In the genomic region with DNA sequence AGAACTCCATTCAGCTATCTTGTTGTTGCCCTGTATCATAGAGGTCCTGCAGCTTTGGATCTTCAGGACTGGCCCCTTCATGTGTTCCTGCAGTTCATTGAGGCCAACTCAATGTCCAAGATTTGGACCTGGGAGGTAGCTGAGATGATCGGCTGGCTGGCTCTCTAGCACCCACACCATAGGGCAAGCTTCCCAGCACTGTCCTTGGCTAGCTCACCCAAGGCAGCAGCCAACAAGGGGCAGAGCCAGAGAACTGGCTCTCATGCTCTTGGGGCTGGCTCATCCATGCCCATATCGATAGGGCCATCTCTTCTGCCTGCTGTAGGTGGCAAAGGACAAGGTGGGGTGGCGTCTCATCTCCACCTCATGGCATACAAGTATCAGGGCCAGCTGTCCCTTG, we compare ENCODE assay signal across 16 mouse cellular contexts. TPM values are rescaled to one million over a fixed set of nuclear protein-coding genes. Genes with fewer than 3 reads are reported as not detected.
DNase-seq lines count a peak whose midpoint lies in the region; ATAC-seq and TF ChIP-seq lines count a peak whose summit lies in the region.
"Had no signal": no experiment of that assay in that cellular context is flagged by ENCODE, and none has a peak within 500 bp of the region (broad histone marks: within the 10 kb centered on the region; RNA-seq: fewer than 3 reads in every experiment).

No protein-coding gene starts in this region.

- intact Hi-C loops in heart, adult 2 months (cut with DNase I), result no loop called here

- WGBS in heart, adult 2 months, result 52% methylated on average over 3 of the region's 3 CpGs
- WGBS in heart, embryonic 11.5 days (ENCODE audit: insufficient replicate concordance), result 95% methylated on average over 3 of the region's 3 CpGs
- 16% methylated on average over 3 of the region's 3 CpGs for WGBS in cerebellum, adult 2 months
- 83% methylated on average over 3 of the region's 3 CpGs for WGBS in forebrain, postnatal 0 days

- DNase-seq in adrenal gland, adult 2 months, result peak; percentile 70
- DNase-seq in adrenal gland, postnatal 4 days (ENCODE audit: low spot score in 2 of 2), result no peak
- peak; percentile 30 to 59 for DNase-seq in heart, adult 2 months
- DNase-seq in cerebellum, adult 2 months, result peak; percentile 40 to 56
- peak; percentile 14 for DNase-seq in gastrocnemius, postnatal 10 days
- no peak for DNase-seq in forebrain, postnatal 0 days
- DNase-seq in thymus, postnatal 36 days, result no peak
- DNase-seq: kidney, postnatal 10 days; left cerebral cortex, postnatal 4 days; thymus, postnatal 25 days had no signal

- H3K9ac ChIP-seq in heart, adult 2 months (ENCODE audit: low read depth, low read length), result no peak overlapping the region
- H3K9ac ChIP-seq in heart, embryonic 11.5 days (ENCODE audit: low read depth, low read length), result no peak overlapping the region
- H3K9ac ChIP-seq in forebrain, postnatal 0 days, result no peak overlapping the region
- H3K9ac ChIP-seq: forebrain, embryonic 13.5 days; hindbrain, embryonic 13.5 days had no signal

- no peak for TF ChIP-seq EP300 in heart, adult 2 months (IDR thresholded peaks at IDR 0.05; ENCODE audit: insufficient read depth, low read depth, low read length)

- no peak for TF ChIP-seq CTCF in heart, adult 2 months (IDR thresholded peaks at IDR 0.05)
- TF ChIP-seq CTCF in cerebellum, adult 2 months (IDR thresholded peaks at IDR 0.05; ENCODE audit: borderline replicate concordance, insufficient read depth, low read depth, low read length), result no peak
- TF ChIP-seq CTCF in forebrain, postnatal 0 days (IDR thresholded peaks at IDR 0.05; ENCODE audit: low read depth), result no peak

- H3K27ac ChIP-seq in heart, adult 2 months, result no peak overlapping the region
- no peak overlapping the region for H3K27ac ChIP-seq in heart, embryonic 11.5 days (ENCODE audit: low read depth, low read length)
- no peak overlapping the region for H3K27ac ChIP-seq in cerebellum, adult 2 months (ENCODE audit: insufficient read depth, low read length)
- H3K27ac ChIP-seq in forebrain, postnatal 0 days (ENCODE audit: low read depth, low read length), result no peak overlapping the region
- H3K27ac ChIP-seq: forebrain, embryonic 13.5 days; hindbrain, embryonic 13.5 days had no signal

- no peaks in the 10 kb centered on the region for H3K4me1 ChIP-seq in heart, adult 2 months (ENCODE audit: control insufficient read depth, insufficient read depth, low read length)
- H3K4me1 ChIP-seq in heart, embryonic 11.5 days (ENCODE audit: control insufficient read depth, insufficient read depth, low read length), result no peaks in the 10 kb centered on the region
- no peaks in the 10 kb centered on the region for H3K4me1 ChIP-seq in cerebellum, adult 2 months (ENCODE audit: control insufficient read depth, insufficient read depth, low read length)
- no peaks in the 10 kb centered on the region for H3K4me1 ChIP-seq in forebrain, postnatal 0 days (ENCODE audit: insufficient read depth)
- H3K4me1 ChIP-seq: forebrain, embryonic 13.5 days; hindbrain, embryonic 13.5 days had no signal

- H3K4me2 ChIP-seq in heart, embryonic 11.5 days, result no peak overlapping the region
- H3K4me2 ChIP-seq in forebrain, postnatal 0 days (ENCODE audit: low read depth), result no peak overlapping the region
- H3K4me2 ChIP-seq: forebrain, embryonic 13.5 days; hindbrain, embryonic 13.5 days; midbrain, embryonic 11.5 days had no signal

- no peak for TF ChIP-seq POLR2A in heart, adult 2 months (IDR thresholded peaks at IDR 0.05; ENCODE audit: insufficient read depth, low read depth, low read length)
- TF ChIP-seq POLR2A in cerebellum, adult 2 months (IDR thresholded peaks at IDR 0.05; ENCODE audit: borderline replicate concordance, insufficient read depth, low read length), result no peak

- ATAC-seq in heart, embryonic 11.5 days (replicated peaks; ENCODE audit: insufficient number of reproducible peaks, low FRiP score, low TSS enrichment), result no peak
- no peak for ATAC-seq in forebrain, postnatal 0 days
- ATAC-seq: forebrain, embryonic 13.5 days; intestine, embryonic 16.5 days; Patski had no signal

- no peaks in the 10 kb centered on the region for H3K27me3 ChIP-seq in heart, adult 2 months (ENCODE audit: control insufficient read depth, insufficient read depth, low read length)
- H3K27me3 ChIP-seq in heart, embryonic 11.5 days (ENCODE audit: control insufficient read depth, insufficient read depth, low read length), result no peaks in the 10 kb centered on the region
- no peaks in the 10 kb centered on the region for H3K27me3 ChIP-seq in cerebellum, adult 2 months (ENCODE audit: control insufficient read depth, insufficient read depth, low read length)
- H3K27me3 ChIP-seq in forebrain, postnatal 0 days (ENCODE audit: insufficient read depth, low read length), result no peaks in the 10 kb centered on the region
- H3K27me3 ChIP-seq: forebrain, embryonic 13.5 days; hindbrain, embryonic 13.5 days; Patski had no signal

- no peaks in the 10 kb centered on the region for H3K79me2 ChIP-seq in heart, adult 2 months (replicated peaks; ENCODE audit: control insufficient read depth, insufficient read depth, low read length)

- peaks cover 4% of the 10 kb centered on the region; the same call in 1 of the 2 replicates for H3K36me3 ChIP-seq in heart, adult 2 months (ENCODE audit: control insufficient read depth, insufficient read depth, low read length)
- peaks cover 7% of the 10 kb centered on the region for H3K36me3 ChIP-seq in heart, embryonic 11.5 days (ENCODE audit: control insufficient read depth, insufficient read depth, low read length)
- peaks cover 34% of the 10 kb centered on the region for H3K36me3 ChIP-seq in forebrain, postnatal 0 days (ENCODE audit: insufficient read depth)

- H3K4me3 ChIP-seq in heart, adult 2 months, result no peak overlapping the region
- H3K4me3 ChIP-seq in heart, embryonic 11.5 days (ENCODE audit: low read depth, low read length), result no peak overlapping the region
- H3K4me3 ChIP-seq in cerebellum, adult 2 months (replicated peaks; ENCODE audit: insufficient read depth, low read depth, low read length), result no peak overlapping the region
- H3K4me3 ChIP-seq in forebrain, postnatal 0 days (ENCODE audit: low read depth, low read length), result no peak overlapping the region
- H3K4me3 ChIP-seq: forebrain, embryonic 13.5 days; hindbrain, embryonic 13.5 days had no signal

- no peaks in the 10 kb centered on the region for H3K9me3 ChIP-seq in heart, embryonic 11.5 days (replicated peaks; ENCODE audit: control insufficient read depth, low read length)
- H3K9me3 ChIP-seq in forebrain, postnatal 0 days (ENCODE audit: low read length), result no peaks in the 10 kb centered on the region
- H3K9me3 ChIP-seq: forebrain, embryonic 13.5 days; hindbrain, embryonic 13.5 days had no signal

RNA-seq across cellular contexts. Expression of gene Rps6, which starts 11.8 kb away (rescaled TPM):
- total RNA-seq in adrenal gland, adult 2 months (2021), result 1,000 to 10,000 TPM in 1 of 2 experiments, 100 to 1,000 TPM in 1; 898 to 1,005 TPM
- polyA plus RNA-seq in adrenal gland, adult 2 months (2012; rRNA removed), result 132 and 140 TPM in 2 replicates
- 1,000 to 10,000 TPM; 1,162 to 1,195 TPM for total RNA-seq in adrenal gland, postnatal 4 days (2021)
- total RNA-seq in heart, adult 2 months (2021), result 100 to 1,000 TPM; 491 to 601 TPM
- 325 and 404 TPM in 2 replicates for polyA plus RNA-seq in heart, adult 2 months (2012; rRNA removed)
- polyA plus RNA-seq in heart, embryonic 11.5 days (2014; fragmentation: Nextera tagmentation; extraction: Ambion mirVana), result 577 and 587 TPM in 2 replicates
- 691 and 755 TPM in 2 replicates for polyA plus RNA-seq in cerebellum, adult 2 months (2012; rRNA removed)
- 100 to 1,000 TPM; 634 to 653 TPM for total RNA-seq in gastrocnemius, postnatal 10 days (2021)
- 1,164 and 1,444 TPM in 2 replicates for total RNA-seq in forebrain, postnatal 0 days (2014; rRNA removed)
- 342 and 386 TPM in 2 replicates for polyA plus RNA-seq in forebrain, postnatal 0 days (2015; fragmentation: Nextera tagmentation; extraction: Ambion mirVana)

RNA-seq across cellular contexts. Expression of gene Acer2, which starts 28.8 kb away (rescaled TPM):
- 10 to 100 TPM; 18.5 to 18.9 TPM for total RNA-seq in adrenal gland, adult 2 months (2021)
- polyA plus RNA-seq in adrenal gland, adult 2 months (2012; rRNA removed), result 16.2 and 17.4 TPM in 2 replicates
- 10 to 100 TPM; 26.1 to 30.8 TPM for total RNA-seq in adrenal gland, postnatal 4 days (2021)
- total RNA-seq in heart, adult 2 months (2021), result 10 to 100 TPM; 16.4 to 17.9 TPM
- polyA plus RNA-seq in heart, adult 2 months (2012; rRNA removed), result 25.6 and 32.7 TPM in 2 replicates
- polyA plus RNA-seq in heart, embryonic 11.5 days (2014; fragmentation: Nextera tagmentation; extraction: Ambion mirVana), result 34.1 and 38.3 TPM in 2 replicates
- 6.2 and 6.7 TPM in 2 replicates for polyA plus RNA-seq in cerebellum, adult 2 months (2012; rRNA removed)
- total RNA-seq in gastrocnemius, postnatal 10 days (2021), result 1 to 10 TPM; 1.6 to 2.7 TPM
- total RNA-seq in forebrain, postnatal 0 days (2014; rRNA removed), result 6.5 and 9.6 TPM in 2 replicates
- 8.1 and 11.4 TPM in 2 replicates for polyA plus RNA-seq in forebrain, postnatal 0 days (2015; fragmentation: Nextera tagmentation; extraction: Ambion mirVana)
- polyA plus RNA-seq: Patski had no signal

Comparison
In these comparisons a context has a peak if more than half of its experiments do, and no peak if none do; other contexts are left out.
1. DNase-seq: peak in adrenal gland, adult 2 months (single experiment), heart, adult 2 months (2 of 2), cerebellum, adult 2 months (2 of 2) and gastrocnemius, postnatal 10 days (single experiment); none in adrenal gland, postnatal 4 days (0 of 2), forebrain, postnatal 0 days (single experiment) and thymus, postnatal 36 days (0 of 2).